Mouse (Mus musculus) C3H10T1/2 (cell line): Measurements from ENCODE around the gene Olfr315. TPM values are rescaled to one million over a fixed set of nuclear protein-coding genes. Genes with fewer than 3 reads are reported as not detected.

Experiments used
- polyA plus RNA-seq, 2 experiments: library from polyadenylated mRNA; unstranded; fragments of >200 nt; fragmentation: generic; extraction: Trizol; gene quantifications; one replicate each; pipeline ENCODE4 v1.2.1; 2012; ENCODE audit warnings: missing spikeins in 2 of 2

The Olfr315 gene
- polyA plus RNA-seq: not detected

DNA sequence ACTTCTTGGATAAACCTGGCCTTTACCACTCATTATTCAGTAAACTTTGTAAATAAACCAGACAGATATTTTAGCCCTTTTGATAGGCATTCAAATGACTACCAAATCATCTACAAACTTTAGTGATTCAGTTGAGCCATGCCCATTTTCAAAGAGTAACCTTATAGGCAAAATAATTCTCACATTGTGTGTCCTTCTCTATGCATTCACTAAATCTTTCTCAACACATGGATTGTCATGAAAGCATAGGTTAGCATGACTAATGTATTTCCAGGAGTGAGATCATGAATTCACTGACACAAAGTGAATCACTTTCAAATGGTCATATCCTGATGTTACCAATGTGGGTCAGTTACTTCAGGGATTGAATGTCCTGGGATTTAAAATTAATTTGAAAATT lies at the start of gene Olfr315:
TSS of gene Olfr315 (plus strand) at position 301 of the 400 bp plus-strand sequence.

DNA sequence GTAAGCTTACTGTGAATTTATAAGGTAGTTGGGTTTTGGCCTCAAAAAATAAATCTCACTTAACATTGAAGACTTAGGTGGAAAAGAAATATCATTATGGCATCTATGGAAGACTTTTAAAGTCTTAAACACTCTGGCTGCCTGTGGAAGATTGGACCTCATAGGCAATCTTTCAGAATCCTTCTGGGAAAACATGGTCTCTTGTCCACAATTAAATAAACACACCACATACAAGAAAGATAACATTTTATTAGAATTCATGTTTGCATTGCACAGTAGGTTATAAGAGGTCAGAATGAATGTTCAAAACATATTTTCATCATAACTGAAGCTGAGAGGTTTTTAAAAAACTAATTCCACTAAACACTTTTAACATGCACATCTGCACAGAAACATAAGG lies 49.1 kb upstream of the Olfr315 start, which contains the start of gene Olfr318:
TSS of gene Olfr318 (minus strand) at position 101 of the 400 bp plus-strand sequence.

DNA sequence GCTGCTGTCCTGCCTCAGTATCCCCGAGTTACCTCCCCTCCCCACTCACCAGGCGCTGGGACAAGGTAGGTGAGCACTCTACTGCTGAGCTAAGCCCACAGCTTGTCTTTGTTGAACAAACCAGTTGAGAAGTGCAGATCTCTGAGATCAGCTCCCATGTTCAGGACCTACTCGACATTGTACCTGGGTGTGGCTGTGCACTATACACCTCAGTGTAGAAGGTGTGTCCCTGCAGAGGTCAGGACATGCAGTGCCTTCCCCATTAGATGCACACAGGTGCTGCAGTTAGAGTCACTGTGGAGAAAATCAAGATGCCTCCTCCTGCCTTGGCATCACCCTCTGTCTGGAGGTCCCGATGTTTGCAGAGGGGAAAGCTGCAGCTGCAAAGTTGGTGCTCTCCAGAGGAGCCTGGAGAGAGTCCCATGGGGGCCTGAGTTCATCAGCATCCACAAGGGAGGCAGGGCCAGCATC lies 34.2 kb upstream of the Olfr315 start, which contains the start of gene Olfr317:
TSS of gene Olfr317 (minus strand) at position 421 of the 471 bp plus-strand sequence.

DNA sequence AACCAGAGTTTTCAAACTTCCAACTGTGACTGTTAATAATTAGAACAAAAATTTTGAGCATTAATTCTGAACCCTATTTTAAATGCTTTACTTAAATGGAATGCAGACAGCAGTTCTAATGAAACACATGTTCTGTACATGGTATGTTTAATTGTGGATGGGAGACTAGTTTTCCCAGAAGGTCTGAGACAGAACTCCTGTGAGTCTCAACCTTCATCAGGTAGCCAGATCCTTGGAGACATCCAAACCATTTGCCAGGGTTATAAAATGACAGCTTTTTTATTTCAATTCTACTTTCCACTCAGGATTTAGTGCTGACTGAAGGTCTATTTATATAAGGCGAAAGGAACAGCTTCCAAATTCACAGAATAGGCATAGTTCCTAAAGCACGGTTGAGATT lies 20.6 kb upstream of the Olfr315 start, which contains the start of gene Olfr316:
TSS of gene Olfr316 (plus strand) at position 301 of the 400 bp plus-strand sequence.

DNA sequence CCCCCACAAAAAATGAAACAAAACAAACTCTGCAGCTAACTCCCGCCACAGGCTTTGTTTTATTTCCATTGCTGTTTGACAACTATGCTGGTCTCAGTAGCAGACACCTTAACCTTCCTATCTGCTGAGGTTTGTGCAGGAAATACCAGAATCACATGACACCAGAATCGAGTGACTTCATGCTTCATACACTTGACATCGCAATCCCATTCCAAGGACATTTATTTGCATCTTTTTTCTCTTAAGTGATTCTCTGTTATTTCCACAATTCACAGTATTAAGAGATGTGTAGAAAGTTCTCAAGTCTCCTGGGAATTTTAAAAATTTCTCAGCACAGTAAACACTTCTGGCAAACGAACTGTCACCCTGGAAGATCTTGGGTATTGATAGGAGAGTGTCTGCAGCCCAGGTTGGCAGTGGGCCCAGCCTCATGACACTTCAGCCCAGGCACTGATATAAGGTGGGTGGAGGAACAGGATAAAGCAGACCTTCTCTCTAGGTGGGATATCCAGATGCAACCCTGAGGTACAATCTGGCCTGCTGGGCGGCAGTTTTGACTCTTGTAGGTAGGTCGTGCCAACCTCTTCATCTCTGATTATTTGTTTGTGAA lies 9.6 kb downstream of the Olfr315 start, which contains the start of gene Olfr314:
TSS of gene Olfr314 (plus strand) at position 473 of the 610 bp plus-strand sequence.

DNA sequence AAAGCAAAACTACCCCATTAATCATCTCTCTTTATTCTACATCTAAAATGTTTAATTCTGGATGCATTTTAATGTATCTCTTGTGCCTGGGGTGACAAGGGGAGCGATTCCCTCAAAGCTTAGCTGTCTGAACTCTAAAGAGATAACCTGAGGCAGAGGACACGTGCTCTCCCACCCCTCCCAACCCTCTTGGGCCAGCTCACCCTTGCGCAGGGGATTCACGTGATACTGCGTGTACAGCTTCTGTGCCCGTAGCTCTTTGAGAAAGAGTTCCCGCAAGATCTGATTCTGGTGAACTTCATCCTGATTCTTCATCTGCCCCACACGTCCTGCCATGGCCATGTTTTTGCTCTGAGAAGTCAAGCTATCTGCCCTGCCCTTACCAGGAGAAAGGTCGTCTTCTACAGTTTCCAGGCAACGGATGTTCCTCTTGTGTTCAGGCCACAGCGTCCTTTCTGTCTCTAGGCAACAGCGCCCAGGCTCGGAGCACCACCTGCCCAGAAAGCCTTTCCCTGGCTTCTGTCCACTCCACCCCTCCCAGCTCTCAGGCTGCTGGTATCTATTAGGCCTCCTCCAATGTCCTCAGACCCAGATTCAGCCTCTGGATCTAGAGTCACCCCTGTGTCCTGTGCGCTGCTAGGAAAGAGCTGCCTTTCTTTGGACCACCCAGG lies 28.7 kb downstream of the Olfr315 start, which contains the start of gene Fam183b:
TSS of gene Fam183b (minus strand) at position 403 of the 671 bp plus-strand sequence.

DNA sequence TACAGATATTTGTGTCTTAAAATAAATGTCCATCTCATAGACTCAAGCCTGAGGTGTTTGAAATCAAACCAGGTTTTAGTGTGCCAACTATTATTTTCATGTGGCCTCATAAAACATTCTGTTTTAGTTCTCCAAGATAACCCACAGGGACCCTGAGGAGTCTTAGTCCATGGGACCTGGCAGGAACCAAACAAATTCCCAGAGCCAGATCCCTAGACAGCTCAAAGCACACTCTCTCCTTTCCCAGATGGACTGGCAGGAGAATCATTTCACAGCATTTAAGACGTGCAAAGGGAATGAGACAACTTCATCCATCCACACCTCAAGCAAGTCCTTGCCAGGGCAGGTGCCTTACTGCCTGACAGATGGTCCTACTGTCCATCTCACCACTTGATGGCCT lies 41.7 kb downstream of the Olfr315 start, which contains the start of gene Olfr313:
TSS of gene Olfr313 (plus strand) at position 301 of the 400 bp plus-strand sequence.

DNA sequence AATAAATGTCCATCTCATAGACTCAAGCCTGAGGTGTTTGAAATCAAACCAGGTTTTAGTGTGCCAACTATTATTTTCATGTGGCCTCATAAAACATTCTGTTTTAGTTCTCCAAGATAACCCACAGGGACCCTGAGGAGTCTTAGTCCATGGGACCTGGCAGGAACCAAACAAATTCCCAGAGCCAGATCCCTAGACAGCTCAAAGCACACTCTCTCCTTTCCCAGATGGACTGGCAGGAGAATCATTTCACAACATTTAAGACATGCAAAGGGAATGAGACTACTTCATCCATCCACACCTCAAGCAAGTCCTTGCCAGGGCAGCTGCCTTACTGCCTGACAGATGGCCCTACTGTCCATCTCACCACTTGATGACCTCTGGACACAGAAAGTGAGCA lies 55.9 kb downstream of the Olfr315 start, which contains the start of gene Olfr312:
TSS of gene Olfr312 (plus strand) at position 301 of the 400 bp plus-strand sequence.

Other genes starting within 250 kb of the Olfr315 start
- not detected for gene Olfr330, start 238.4 kb upstream of the Olfr315 start, polyA plus RNA-seq
- gene Olfr329-ps, start 226.8 kb upstream of the Olfr315 start, polyA plus RNA-seq: not detected
- not detected for gene Olfr328, start 217.6 kb upstream of the Olfr315 start, polyA plus RNA-seq
- not detected for gene Olfr224, start 202.6 kb upstream of the Olfr315 start, polyA plus RNA-seq
- gene Olfr325, start 195.5 kb upstream of the Olfr315 start, polyA plus RNA-seq: not detected
- gene Olfr324, start 178.1 kb upstream of the Olfr315 start, polyA plus RNA-seq: not detected
- not detected for gene 2210407C18Rik, start 157.1 kb upstream of the Olfr315 start, polyA plus RNA-seq
- gene Olfr323, start 142.7 kb upstream of the Olfr315 start, polyA plus RNA-seq: not detected
- not detected for gene Trim58, start 132.7 kb upstream of the Olfr315 start, polyA plus RNA-seq
- gene Olfr322, start 114.4 kb upstream of the Olfr315 start, polyA plus RNA-seq: not detected
- not detected for gene Olfr320, start 92.1 kb upstream of the Olfr315 start, polyA plus RNA-seq
- not detected for gene Olfr319, start 74.0 kb upstream of the Olfr315 start, polyA plus RNA-seq
- not detected for gene Olfr318, start 49.2 kb upstream of the Olfr315 start, polyA plus RNA-seq
- not detected for gene Olfr317, start 34.0 kb upstream of the Olfr315 start, polyA plus RNA-seq
- not detected for gene Olfr316, start 20.5 kb upstream of the Olfr315 start, polyA plus RNA-seq
- not detected for gene Olfr314, start 9.8 kb downstream of the Olfr315 start, polyA plus RNA-seq
- gene Fam183b, start 28.8 kb downstream of the Olfr315 start, polyA plus RNA-seq: not detected
- not detected for gene Olfr313, start 41.8 kb downstream of the Olfr315 start, polyA plus RNA-seq
- not detected for gene Olfr312, start 56.0 kb downstream of the Olfr315 start, polyA plus RNA-seq
- gene Olfr311, start 66.1 kb downstream of the Olfr315 start, polyA plus RNA-seq: not detected
- 1 to 10 TPM in 1 of 2 experiments, under 1 TPM in 1; 0.11 to 2.9 TPM for gene Gm12258, start 74.0 kb downstream of the Olfr315 start, polyA plus RNA-seq
- 1 to 10 TPM in 1 of 2 experiments, under 1 TPM in 1; 0.29 to 1.5 TPM for gene 2810021J22Rik, start 94.0 kb downstream of the Olfr315 start, polyA plus RNA-seq
- 1 to 10 TPM in 1 of 2 experiments, under 1 TPM in 1; 0.09 to 1.9 TPM for gene Zfp39, start 131.0 kb downstream of the Olfr315 start, polyA plus RNA-seq
- gene Btnl10, start 144.7 kb downstream of the Olfr315 start, polyA plus RNA-seq: not detected
- 100 to 1,000 TPM; 296 to 362 TPM for gene Rnf187, start 165.7 kb downstream of the Olfr315 start, polyA plus RNA-seq
- under 1 TPM; 0.05 to 0.38 TPM for gene Hist3h2ba, start 175.7 kb downstream of the Olfr315 start, polyA plus RNA-seq
- gene Hist3h2a, start 181.5 kb downstream of the Olfr315 start, polyA plus RNA-seq: 10 to 100 TPM in 1 of 2 experiments, 1 to 10 TPM in 1; 3.7 to 31.0 TPM
- gene Trim17, start 181.5 kb downstream of the Olfr315 start, polyA plus RNA-seq: under 1 TPM; 0.05 to 0.61 TPM
- 10 to 100 TPM in 1 of 2 experiments, 1 to 10 TPM in 1; 6.5 to 24.8 TPM for gene Trim11, start 204.9 kb downstream of the Olfr315 start, polyA plus RNA-seq